Mouse (Mus musculus): ENCODE data around the gene Prl4a1. TPM values are rescaled to one million over a fixed set of nuclear protein-coding genes. Genes with fewer than 3 reads are reported as not detected.
"Not testable (repeated sequence)": the region's sequence is repeated elsewhere in the genome, so short reads cannot be mapped to it uniquely, and the experiment has no call there.

The Prl4a1 gene
- total RNA-seq (2014; rRNA removed), result not detected in 2 replicates
- not detected in 2 replicates for polyA plus RNA-seq (2012; rRNA removed)

DNA sequence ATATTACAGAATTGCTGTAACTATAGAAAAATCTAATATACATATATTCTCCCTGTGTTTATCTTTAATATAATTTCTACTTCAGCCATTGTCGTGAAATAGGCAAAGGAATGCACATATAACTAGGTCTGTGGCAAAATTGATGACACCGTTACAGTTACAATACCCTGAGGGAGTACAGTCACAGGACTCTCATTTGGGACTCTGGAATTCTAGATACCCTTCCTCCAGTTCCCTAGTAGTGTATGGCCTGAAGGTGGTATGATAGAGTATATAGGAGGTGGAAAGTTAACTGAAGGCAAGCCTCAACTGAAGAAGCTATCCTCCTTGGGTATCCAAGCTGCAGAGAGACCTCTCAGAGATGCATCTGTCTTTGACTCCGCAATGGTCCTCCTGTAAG, at the start of gene Prl4a1:
TSS of gene Prl4a1 (plus strand) at position 301 of the 400 bp plus-strand sequence.
- TF ChIP-seq CTCF (IDR thresholded peaks at IDR 0.05; ENCODE audit: low read depth, low read length), result no peak
- TF ChIP-seq POLR2A (IDR thresholded peaks at IDR 0.05; ENCODE audit: extremely low read depth, insufficient read depth, low read length), result no peak
- Histone ChIP-seq H3K79me2 (ENCODE audit: control insufficient read depth, insufficient read depth, low read length) (no peaks in the 10 kb centered on the region), H3K27ac (replicated peaks; ENCODE audit: insufficient read depth, low read depth, low read length) (no peak within 1 kb of the TSS), H3K9ac (ENCODE audit: low read depth, low read length) (no peak within 1 kb of the TSS), H3K4me1 (ENCODE audit: control insufficient read depth, insufficient read depth, low read length) (no peaks in the 10 kb centered on the region), H3K27me3 (ENCODE audit: control insufficient read depth, insufficient read depth, low read length) (no peaks in the 10 kb centered on the region), H3K4me3 (ENCODE audit: insufficient read depth, low read depth, low read length) (no peak within 1 kb of the TSS), H3K36me3 (ENCODE audit: control insufficient read depth, insufficient read depth, low read length) (no peaks in the 10 kb centered on the region)
- no peak for DNase-seq (ENCODE audit: extremely low read depth, low read depth, low spot score)
- WGBS, result 89% methylated on average over 3 of the region's 3 CpGs

- no peak overlapping the region for H3K4me3 ChIP-seq (ENCODE audit: insufficient read depth, low read depth, low read length)
- 84% methylated on average over 1 of the region's 1 CpGs for whole genome bisulfite sequencing
- H3K27ac ChIP-seq (replicated peaks; ENCODE audit: insufficient read depth, low read depth, low read length), result no peak overlapping the region
- no peaks in the 10 kb centered on the region for H3K4me1 ChIP-seq (ENCODE audit: control insufficient read depth, insufficient read depth, low read length)
- no peak for TF ChIP-seq CTCF (IDR thresholded peaks at IDR 0.05; ENCODE audit: low read depth, low read length)
- TF ChIP-seq POLR2A (IDR thresholded peaks at IDR 0.05; ENCODE audit: extremely low read depth, insufficient read depth, low read length), result no peak
- H3K79me2 ChIP-seq (ENCODE audit: control insufficient read depth, insufficient read depth, low read length), result no peaks in the 10 kb centered on the region
- no peak for DNase-seq (ENCODE audit: extremely low read depth, low read depth, low spot score)
- H3K27me3 ChIP-seq (ENCODE audit: control insufficient read depth, insufficient read depth, low read length), result no peaks in the 10 kb centered on the region
- H3K9ac ChIP-seq (ENCODE audit: low read depth, low read length), result no peak overlapping the region
- no peaks in the 10 kb centered on the region for H3K36me3 ChIP-seq (ENCODE audit: control insufficient read depth, insufficient read depth, low read length)
Measured at GRCm38 (mm10) chr13:27972931-27973330, 43.1 kb upstream of the Prl4a1 start.

- not testable (repeated sequence) for H3K79me2 ChIP-seq (ENCODE audit: control insufficient read depth, insufficient read depth, low read length); H3K27ac ChIP-seq (replicated peaks; ENCODE audit: insufficient read depth, low read depth, low read length); H3K4me1 ChIP-seq (ENCODE audit: control insufficient read depth, insufficient read depth, low read length); DNase-seq (ENCODE audit: extremely low read depth, low read depth, low spot score); H3K9ac ChIP-seq (ENCODE audit: low read depth, low read length); H3K36me3 ChIP-seq (ENCODE audit: control insufficient read depth, insufficient read depth, low read length); H3K27me3 ChIP-seq (ENCODE audit: control insufficient read depth, insufficient read depth, low read length); H3K4me3 ChIP-seq (ENCODE audit: insufficient read depth, low read depth, low read length)
- 79% methylated on average over 2 of the region's 2 CpGs for WGBS
Measured at GRCm38 (mm10) chr13:27974281-27974680, 41.7 kb upstream of the Prl4a1 start.

DNA sequence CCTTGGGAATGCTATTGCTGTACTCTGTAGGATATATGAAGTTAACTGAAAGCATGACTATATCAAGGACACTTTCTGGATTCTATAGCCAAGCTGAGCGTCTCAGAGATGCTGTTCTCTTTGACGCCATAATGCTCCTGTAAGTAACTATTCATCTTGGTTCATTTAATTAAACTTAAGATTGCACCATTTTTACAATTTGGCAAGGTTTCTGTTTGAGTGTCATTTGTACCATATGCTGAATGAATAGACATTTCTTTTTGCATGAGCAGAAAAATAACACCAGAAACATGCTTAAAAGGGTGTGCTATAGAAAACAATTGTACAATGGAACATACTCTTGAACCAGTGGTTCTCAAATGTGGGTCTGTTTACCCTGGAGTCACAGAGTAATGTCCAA, 38.4 kb upstream of the Prl4a1 start:
- no peaks in the 10 kb centered on the region for H3K27me3 ChIP-seq (ENCODE audit: control insufficient read depth, insufficient read depth, low read length)
- no peak for DNase-seq (ENCODE audit: extremely low read depth, low read depth, low spot score)
- no peaks in the 10 kb centered on the region for H3K4me1 ChIP-seq (ENCODE audit: control insufficient read depth, insufficient read depth, low read length)
- no peak overlapping the region for H3K9ac ChIP-seq (ENCODE audit: low read depth, low read length)
- H3K36me3 ChIP-seq (ENCODE audit: control insufficient read depth, insufficient read depth, low read length), result no peaks in the 10 kb centered on the region
- no peak overlapping the region for H3K27ac ChIP-seq (replicated peaks; ENCODE audit: insufficient read depth, low read depth, low read length)
- H3K79me2 ChIP-seq (ENCODE audit: control insufficient read depth, insufficient read depth, low read length), result no peaks in the 10 kb centered on the region
- 92% methylated on average over 2 of the region's 2 CpGs for whole genome bisulfite sequencing
- TF ChIP-seq CTCF (IDR thresholded peaks at IDR 0.05; ENCODE audit: low read depth, low read length), result no peak
- no peak for TF ChIP-seq POLR2A (IDR thresholded peaks at IDR 0.05; ENCODE audit: extremely low read depth, insufficient read depth, low read length)
- no peak overlapping the region for H3K4me3 ChIP-seq (ENCODE audit: insufficient read depth, low read depth, low read length)

- H3K79me2 ChIP-seq (ENCODE audit: control insufficient read depth, insufficient read depth, low read length); H3K36me3 ChIP-seq (ENCODE audit: control insufficient read depth, insufficient read depth, low read length); H3K4me1 ChIP-seq (ENCODE audit: control insufficient read depth, insufficient read depth, low read length); H3K27me3 ChIP-seq (ENCODE audit: control insufficient read depth, insufficient read depth, low read length); H3K4me3 ChIP-seq (ENCODE audit: insufficient read depth, low read depth, low read length); H3K27ac ChIP-seq (replicated peaks; ENCODE audit: insufficient read depth, low read depth, low read length); H3K9ac ChIP-seq (ENCODE audit: low read depth, low read length): not testable (repeated sequence)
- 25% methylated on average over 3 of the region's 3 CpGs for WGBS
- peak; percentile 84 for DNase-seq (ENCODE audit: extremely low read depth, low read depth, low spot score)
Measured at GRCm38 (mm10) chr13:27996557-27996956, 19.5 kb upstream of the Prl4a1 start.

GRCm38 (mm10) chr13:28029330-28029729, 13.3 kb downstream of the Prl4a1 start:
- TF ChIP-seq POLR2A (IDR thresholded peaks at IDR 0.05; ENCODE audit: extremely low read depth, insufficient read depth, low read length), result no peak
- TF ChIP-seq CTCF (IDR thresholded peaks at IDR 0.05; ENCODE audit: low read depth, low read length), result no peak
- Histone ChIP-seq H3K27ac (replicated peaks; ENCODE audit: insufficient read depth, low read depth, low read length) (no peak overlapping the region), H3K9ac (ENCODE audit: low read depth, low read length) (no peak overlapping the region), H3K4me3 (ENCODE audit: insufficient read depth, low read depth, low read length) (no peak overlapping the region), H3K27me3 (ENCODE audit: control insufficient read depth, insufficient read depth, low read length) (no peaks in the 10 kb centered on the region), H3K79me2 (ENCODE audit: control insufficient read depth, insufficient read depth, low read length) (no peaks in the 10 kb centered on the region), H3K36me3 (ENCODE audit: control insufficient read depth, insufficient read depth, low read length) (no peaks in the 10 kb centered on the region), H3K4me1 (ENCODE audit: control insufficient read depth, insufficient read depth, low read length) (peaks cover 2% of the 10 kb centered on the region; the same call in 1 of the 2 replicates)
- peak; percentile 81 for DNase-seq (ENCODE audit: extremely low read depth, low read depth, low spot score)
